8 mouse cellular contexts compared by ENCODE assay signal in the genomic region with DNA sequence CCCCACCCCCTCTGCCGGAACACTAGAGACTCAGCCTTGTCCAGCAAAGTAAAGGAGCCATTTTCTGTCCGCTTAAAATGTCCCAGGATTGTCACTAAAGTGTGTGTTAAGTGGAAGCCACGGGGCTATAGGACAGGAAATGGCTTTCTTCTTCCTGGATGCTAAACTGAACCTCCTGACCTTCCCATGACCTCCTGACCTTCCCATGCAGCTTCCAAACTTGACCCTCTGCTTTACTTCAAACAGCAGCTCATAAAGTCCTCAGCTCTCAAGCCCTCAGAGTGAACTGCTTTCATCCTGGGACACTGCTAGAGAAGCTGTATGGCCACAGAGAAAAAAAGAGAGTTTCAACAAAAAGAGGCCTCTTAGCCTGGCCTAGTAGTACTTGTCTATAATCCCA. TPM values are rescaled to one million over a fixed set of nuclear protein-coding genes. Genes with fewer than 3 reads are reported as not detected.
A peak's percentile ranks its signal among the peaks of the same experiment; 100 is the strongest.
DNase-seq lines count a peak whose midpoint lies in the region; ATAC-seq lines count a peak whose summit lies in the region.

No protein-coding gene starts in this region.

- H3K4me3 ChIP-seq in hindbrain, embryonic 12.5 days = no peak overlapping the region
- no peak overlapping the region for H3K4me3 ChIP-seq in hindbrain, embryonic 14.5 days (replicated peaks; ENCODE audit: low read length)
- no peak overlapping the region for H3K4me3 ChIP-seq in intestine, embryonic 16.5 days (ENCODE audit: low read length)
- H3K4me3 ChIP-seq in midbrain, embryonic 11.5 days (ENCODE audit: low read depth, low read length) = no peak overlapping the region

- no peak overlapping the region for H3K9ac ChIP-seq in hindbrain, embryonic 12.5 days
- H3K9ac ChIP-seq in hindbrain, embryonic 14.5 days = no peak overlapping the region
- H3K9ac ChIP-seq in intestine, embryonic 16.5 days (ENCODE audit: low read depth, low read length) = 0 out of 2 replicates have a peak overlapping the region, but pooled peaks have one; percentile 83
- H3K9ac ChIP-seq in midbrain, embryonic 11.5 days (ENCODE audit: low read length) = no peak overlapping the region

- H3K27ac ChIP-seq in hindbrain, embryonic 12.5 days = no peak overlapping the region
- no peak overlapping the region for H3K27ac ChIP-seq in hindbrain, embryonic 14.5 days
- H3K27ac ChIP-seq in intestine, embryonic 16.5 days (ENCODE audit: low read length) = peak overlapping the region; percentile 57; the same call in 1 of the 2 replicates
- no peak overlapping the region for H3K27ac ChIP-seq in midbrain, embryonic 11.5 days (ENCODE audit: low read depth, low read length)

- peaks cover 29% of the 10 kb centered on the region for H3K4me1 ChIP-seq in hindbrain, embryonic 12.5 days
- peaks cover 17% of the 10 kb centered on the region for H3K4me1 ChIP-seq in hindbrain, embryonic 14.5 days (replicated peaks; ENCODE audit: control insufficient read depth, insufficient read depth, low read length)
- H3K4me1 ChIP-seq in intestine, embryonic 16.5 days (ENCODE audit: control insufficient read depth, insufficient read depth, low read length) = peaks cover 33% of the 10 kb centered on the region
- peaks cover 10% of the 10 kb centered on the region for H3K4me1 ChIP-seq in midbrain, embryonic 11.5 days (ENCODE audit: control insufficient read depth, insufficient read depth, low read length)

- H3K4me2 ChIP-seq in hindbrain, embryonic 12.5 days (replicated peaks) = 0 out of 2 replicates have a peak overlapping the region, but pooled peaks have one; percentile 98
- no peak overlapping the region for H3K4me2 ChIP-seq in hindbrain, embryonic 14.5 days (replicated peaks)
- peak overlapping the region; percentile 88 for H3K4me2 ChIP-seq in intestine, embryonic 16.5 days (ENCODE audit: low read depth, low read length)
- no peak overlapping the region for H3K4me2 ChIP-seq in midbrain, embryonic 11.5 days

- no peak for ATAC-seq in hindbrain, embryonic 12.5 days (ENCODE audit: low FRiP score)
- no peak for ATAC-seq in hindbrain, embryonic 14.5 days (ENCODE audit: low FRiP score)
- no peak for ATAC-seq in intestine, embryonic 16.5 days
- ATAC-seq in midbrain, embryonic 11.5 days (ENCODE audit: low FRiP score) = no peak
- ATAC-seq in frontal cortex, adult (ENCODE audit: low TSS enrichment) = no peak

- 59% methylated on average over 3 of the region's 3 CpGs for WGBS in hindbrain, embryonic 12.5 days
- 42% methylated on average over 3 of the region's 3 CpGs for WGBS in hindbrain, embryonic 14.5 days
- 47% methylated on average over 3 of the region's 3 CpGs for WGBS in intestine, embryonic 16.5 days
- WGBS in midbrain, embryonic 11.5 days = 43% methylated on average over 3 of the region's 3 CpGs

- H3K36me3 ChIP-seq in hindbrain, embryonic 12.5 days = no peaks in the 10 kb centered on the region
- no peaks in the 10 kb centered on the region for H3K36me3 ChIP-seq in hindbrain, embryonic 14.5 days (replicated peaks; ENCODE audit: control insufficient read depth, insufficient read depth)
- no peaks in the 10 kb centered on the region for H3K36me3 ChIP-seq in intestine, embryonic 16.5 days (ENCODE audit: control insufficient read depth, insufficient read depth, low read length)
- H3K36me3 ChIP-seq in midbrain, embryonic 11.5 days (ENCODE audit: control insufficient read depth, insufficient read depth, low read length) = no peaks in the 10 kb centered on the region

- no peaks in the 10 kb centered on the region for H3K9me3 ChIP-seq in hindbrain, embryonic 12.5 days (replicated peaks)
- H3K9me3 ChIP-seq in hindbrain, embryonic 14.5 days (ENCODE audit: control insufficient read depth, low read length) = no peaks in the 10 kb centered on the region
- H3K9me3 ChIP-seq in intestine, embryonic 16.5 days (ENCODE audit: control insufficient read depth, low read length) = no peaks in the 10 kb centered on the region
- no peaks in the 10 kb centered on the region for H3K9me3 ChIP-seq in midbrain, embryonic 11.5 days (ENCODE audit: control insufficient read depth, low read length)

- DNase-seq in embryo, embryonic 10.5 days (ENCODE audit: low spot score) = peak; percentile 37
- DNase-seq in embryo, embryonic 9.5 days (ENCODE audit: extremely low spot score) = no peak
- DNase-seq in hindbrain, embryonic 14.5 days (ENCODE audit: low spot score) = no peak
- DNase-seq in midbrain, embryonic 11.5 days (ENCODE audit: low spot score, missing footprints) = peak; percentile 79
- no peak for DNase-seq in cerebellum, adult 18-20 months

- H3K27me3 ChIP-seq in hindbrain, embryonic 12.5 days = peaks cover 16% of the 10 kb centered on the region
- peaks cover 15% of the 10 kb centered on the region for H3K27me3 ChIP-seq in hindbrain, embryonic 14.5 days (ENCODE audit: control insufficient read depth, insufficient read depth, low read length)
- no peaks in the 10 kb centered on the region for H3K27me3 ChIP-seq in intestine, embryonic 16.5 days (replicated peaks; ENCODE audit: control insufficient read depth, insufficient read depth, low read length)
- peaks cover 14% of the 10 kb centered on the region for H3K27me3 ChIP-seq in midbrain, embryonic 11.5 days (ENCODE audit: control insufficient read depth, insufficient read depth, low read length)

RNA-seq across cellular contexts. Expression of a gene that starts 0.7 kb away (rescaled TPM):
- polyA plus RNA-seq in hindbrain, embryonic 12.5 days (2016; fragmentation: Nextera tagmentation; extraction: Ambion mirVana) = 28.4 and 29.9 TPM in 2 replicates
- 65.2 and 68.7 TPM in 2 replicates for polyA plus RNA-seq in hindbrain, embryonic 14.5 days (2014; fragmentation: Nextera tagmentation; extraction: Ambion mirVana)
- 49.6 and 51.5 TPM in 2 replicates for polyA plus RNA-seq in intestine, embryonic 16.5 days (2015; fragmentation: Nextera tagmentation; extraction: Ambion mirVana)
- 12.0 and 12.9 TPM in 2 replicates for polyA plus RNA-seq in midbrain, embryonic 11.5 days (2014; fragmentation: Nextera tagmentation; extraction: Ambion mirVana)

RNA-seq across cellular contexts. Expression of a gene that starts 19.6 kb away (rescaled TPM):
- polyA plus RNA-seq in hindbrain, embryonic 12.5 days (2016; fragmentation: Nextera tagmentation; extraction: Ambion mirVana) = 120 and 129 TPM in 2 replicates
- polyA plus RNA-seq in hindbrain, embryonic 14.5 days (2014; fragmentation: Nextera tagmentation; extraction: Ambion mirVana) = 111 TPM in 2 replicates
- 117 and 133 TPM in 2 replicates for polyA plus RNA-seq in intestine, embryonic 16.5 days (2015; fragmentation: Nextera tagmentation; extraction: Ambion mirVana)
- 160 and 169 TPM in 2 replicates for polyA plus RNA-seq in midbrain, embryonic 11.5 days (2014; fragmentation: Nextera tagmentation; extraction: Ambion mirVana)

RNA-seq across cellular contexts. Expression of a gene that starts 38.7 kb away (rescaled TPM):
- polyA plus RNA-seq in hindbrain, embryonic 12.5 days (2016; fragmentation: Nextera tagmentation; extraction: Ambion mirVana) = 169 and 178 TPM in 2 replicates
- 151 and 171 TPM in 2 replicates for polyA plus RNA-seq in hindbrain, embryonic 14.5 days (2014; fragmentation: Nextera tagmentation; extraction: Ambion mirVana)
- polyA plus RNA-seq in intestine, embryonic 16.5 days (2015; fragmentation: Nextera tagmentation; extraction: Ambion mirVana) = 79.1 and 90.1 TPM in 2 replicates
- 134 and 154 TPM in 2 replicates for polyA plus RNA-seq in midbrain, embryonic 11.5 days (2014; fragmentation: Nextera tagmentation; extraction: Ambion mirVana)

RNA-seq across cellular contexts. Expression of a gene that starts 38.7 kb away (rescaled TPM):
- polyA plus RNA-seq in hindbrain, embryonic 12.5 days (2016; fragmentation: Nextera tagmentation; extraction: Ambion mirVana) = 52.6 and 55.3 TPM in 2 replicates
- polyA plus RNA-seq in hindbrain, embryonic 14.5 days (2014; fragmentation: Nextera tagmentation; extraction: Ambion mirVana) = 59.1 and 59.8 TPM in 2 replicates
- 142 and 145 TPM in 2 replicates for polyA plus RNA-seq in intestine, embryonic 16.5 days (2015; fragmentation: Nextera tagmentation; extraction: Ambion mirVana)
- 49.4 and 51.5 TPM in 2 replicates for polyA plus RNA-seq in midbrain, embryonic 11.5 days (2014; fragmentation: Nextera tagmentation; extraction: Ambion mirVana)

RNA-seq across cellular contexts. Expression of a gene that starts 41.1 kb away (rescaled TPM):
- 30.8 and 30.9 TPM in 2 replicates for polyA plus RNA-seq in hindbrain, embryonic 12.5 days (2016; fragmentation: Nextera tagmentation; extraction: Ambion mirVana)
- 7.1 and 9.0 TPM in 2 replicates for polyA plus RNA-seq in hindbrain, embryonic 14.5 days (2014; fragmentation: Nextera tagmentation; extraction: Ambion mirVana)
- 10.9 and 11.5 TPM in 2 replicates for polyA plus RNA-seq in intestine, embryonic 16.5 days (2015; fragmentation: Nextera tagmentation; extraction: Ambion mirVana)
- polyA plus RNA-seq in midbrain, embryonic 11.5 days (2014; fragmentation: Nextera tagmentation; extraction: Ambion mirVana) = 13.5 and 15.9 TPM in 2 replicates

Comparison
In these comparisons a context has a peak if more than half of its experiments do, and no peak if none do; other contexts are left out.
1. DNase-seq: peak in embryo, embryonic 10.5 days (single experiment) and midbrain, embryonic 11.5 days (single experiment); none in embryo, embryonic 9.5 days (single experiment), hindbrain, embryonic 14.5 days (single experiment) and cerebellum, adult 18-20 months (0 of 2).
2. H3K4me2 ChIP-seq: peak in hindbrain, embryonic 12.5 days (single experiment) and intestine, embryonic 16.5 days (single experiment); none in hindbrain, embryonic 14.5 days (single experiment) and midbrain, embryonic 11.5 days (single experiment).